Mouse (Mus musculus) megakaryocyte, embryonic 14.5 days (primary cell): ENCODE measurements at regions not wholly inside any gene's neighbourhood (a gene's known extent, or its start where the extent isn't known, plus 50 kb on each side); places are given as distances from the start of the nearest gene placed in this dataset.

Experiments used
- FLI1 ChIP-seq: IDR thresholded peaks from 2 replicates; pipeline ENCODE4 v1.6.1; 2012; ENCODE audit warnings: low read length, inconsistent platforms, mixed read lengths
- GATA1 ChIP-seq: IDR thresholded peaks from 3 replicates; pipeline ENCODE4 v1.6.1; 2012; ENCODE audit warnings: mixed read lengths, low read length, inconsistent platforms, borderline replicate concordance

- TF ChIP-seq GATA1, result no peak
- no peak for TF ChIP-seq FLI1
These were observed 134.4 kb upstream of the Irx5 start for GRCm38 (mm10) chr8:92222992-92223391.
